Mouse (Mus musculus): ENCODE data around the gene Sult6b1.

Gene Sult6b1

DNA sequence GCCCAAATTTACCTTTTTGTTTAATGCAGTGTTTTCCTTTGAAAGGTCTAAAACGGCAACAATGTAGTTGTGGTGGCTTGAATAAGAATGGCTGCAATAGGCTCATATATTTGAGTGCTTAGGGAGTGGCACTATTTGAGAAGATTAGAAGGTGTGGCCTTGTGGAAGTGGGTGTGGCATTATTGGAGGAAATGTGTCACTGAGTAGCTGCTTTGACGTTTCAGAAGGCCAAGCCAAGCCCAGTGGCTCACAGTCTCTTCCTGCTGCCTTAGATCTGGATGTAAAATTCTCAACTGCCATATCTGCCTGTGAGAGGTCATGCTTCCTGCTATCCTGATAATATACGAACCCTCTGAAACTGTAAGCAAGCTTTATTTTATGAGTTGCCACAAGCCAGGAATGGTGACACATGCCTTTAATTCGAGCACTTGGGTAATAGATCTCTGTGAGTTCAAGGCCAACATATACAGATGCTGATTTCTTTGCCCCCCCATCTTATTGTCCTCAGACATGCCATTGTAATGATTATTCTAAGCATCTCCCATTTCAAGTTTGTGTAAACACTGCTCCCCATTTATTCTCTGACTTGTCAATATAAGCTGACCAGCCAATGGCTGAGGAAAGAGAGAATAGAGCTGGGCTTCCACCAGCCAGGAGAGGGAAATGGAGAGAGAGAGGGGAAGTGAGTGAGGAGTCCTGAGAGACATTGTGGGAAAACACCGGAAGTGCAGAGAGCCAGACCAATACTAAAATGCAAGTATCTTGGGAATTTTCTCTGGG lies 21.3 kb downstream of the Sult6b1 start:
- DNase-seq (ENCODE audit: low read depth, low spot score): no peak

DNA sequence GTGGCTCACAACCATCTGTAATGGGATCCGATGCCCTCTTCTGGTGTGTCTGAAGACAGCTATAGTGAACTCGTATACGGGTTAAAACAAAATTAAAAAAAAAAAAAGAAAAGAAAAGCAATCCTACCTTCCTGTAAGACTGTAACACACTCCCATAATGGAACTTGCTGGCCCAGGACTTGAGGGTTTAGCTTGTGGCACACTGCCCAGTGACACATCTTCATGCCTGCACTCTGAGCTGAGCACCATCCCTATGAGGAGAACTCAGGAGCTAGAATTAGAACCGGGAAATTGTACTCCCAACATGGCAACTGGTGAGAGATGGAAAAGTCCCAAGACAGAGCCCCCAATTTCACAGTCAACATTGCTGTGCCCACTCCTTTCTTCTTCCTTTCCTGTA lies 23.5 kb downstream of the Sult6b1 start:
- no peak for DNase-seq (ENCODE audit: low read depth, low spot score)

DNA sequence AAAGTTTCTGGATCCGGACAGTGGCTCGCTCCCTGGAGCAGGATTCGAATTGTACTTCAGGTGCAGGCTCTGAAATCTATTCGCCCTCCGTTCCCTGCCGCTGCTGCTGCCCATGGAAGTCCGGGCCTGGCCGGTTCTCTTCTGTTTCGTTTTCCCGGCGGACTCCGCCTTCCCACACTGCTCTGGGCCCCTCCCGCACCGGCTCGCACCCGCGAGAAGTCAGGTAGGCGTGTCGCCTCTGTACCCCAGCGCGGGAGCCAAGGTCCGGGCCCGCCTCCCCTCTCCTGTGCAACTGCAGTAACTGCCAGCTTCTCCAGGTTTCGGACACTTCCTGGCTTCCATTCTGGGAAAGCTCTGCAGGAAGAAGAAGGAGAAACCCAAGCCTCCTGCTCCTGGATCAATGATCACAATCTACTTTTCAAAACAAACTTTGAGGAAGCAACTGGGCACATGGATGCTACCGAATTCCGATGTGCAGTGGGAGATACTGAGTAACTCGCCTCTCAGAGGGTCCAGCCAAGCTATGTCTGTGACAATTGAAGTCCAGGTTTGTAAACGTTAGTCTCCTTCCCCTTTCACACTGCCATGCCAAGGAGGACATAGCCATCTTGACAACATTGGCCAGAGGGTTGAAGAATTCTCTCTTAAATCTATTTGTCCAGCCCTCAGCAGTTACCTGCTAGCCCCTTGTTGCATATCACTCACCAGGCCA lies 24.2 kb downstream of the Sult6b1 start, which contains the start of gene Eif2ak2:
Gene Eif2ak2 (minus strand): TSS at position 173 of the 712 bp plus-strand sequence.
- DNase-seq (ENCODE audit: low read depth, low spot score): no peak

DNA sequence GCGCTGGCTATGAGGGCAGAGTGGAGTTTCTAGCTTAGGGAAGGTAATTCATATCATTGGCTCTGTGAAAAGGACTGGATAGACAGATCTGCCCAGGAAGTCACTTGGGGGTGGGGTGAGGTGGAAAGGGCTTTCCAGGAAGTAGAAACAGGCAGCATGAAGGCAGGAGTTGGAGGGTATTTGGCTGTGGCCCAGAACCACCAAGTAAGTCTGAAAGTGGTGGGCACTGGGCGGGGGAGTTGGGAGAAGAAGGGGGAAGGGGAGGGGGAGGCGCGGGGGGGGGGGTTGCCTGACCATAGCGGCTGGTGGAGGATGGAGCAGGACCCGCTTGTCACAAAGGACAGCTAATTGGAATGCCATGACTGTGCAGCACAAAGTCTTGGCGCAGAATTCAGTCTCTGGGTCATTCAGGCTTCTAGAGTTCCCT lies 24.9 kb downstream of the Sult6b1 start:
- DNase-seq (ENCODE audit: low read depth, low spot score): no peak

DNA sequence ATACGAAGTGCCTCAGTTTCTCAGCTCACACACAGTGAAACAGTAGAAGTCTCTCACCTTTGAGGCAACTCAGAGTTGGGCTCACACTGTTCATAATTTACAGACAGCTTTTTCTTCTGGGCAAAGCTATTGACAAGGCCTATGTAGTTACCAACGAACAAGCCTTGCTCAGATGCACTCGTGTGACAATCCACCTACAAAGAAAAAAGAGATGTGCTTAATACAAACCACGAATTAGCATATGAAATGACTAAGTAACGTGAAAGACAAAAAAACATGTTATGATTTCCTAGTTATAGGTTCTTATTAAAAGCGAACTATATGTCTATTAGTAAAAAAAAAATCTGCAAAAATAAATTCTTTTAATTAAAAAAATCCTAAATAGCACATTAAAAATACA lies 32.9 kb downstream of the Sult6b1 start:
- no peak for DNase-seq (ENCODE audit: low read depth, low spot score)

DNA sequence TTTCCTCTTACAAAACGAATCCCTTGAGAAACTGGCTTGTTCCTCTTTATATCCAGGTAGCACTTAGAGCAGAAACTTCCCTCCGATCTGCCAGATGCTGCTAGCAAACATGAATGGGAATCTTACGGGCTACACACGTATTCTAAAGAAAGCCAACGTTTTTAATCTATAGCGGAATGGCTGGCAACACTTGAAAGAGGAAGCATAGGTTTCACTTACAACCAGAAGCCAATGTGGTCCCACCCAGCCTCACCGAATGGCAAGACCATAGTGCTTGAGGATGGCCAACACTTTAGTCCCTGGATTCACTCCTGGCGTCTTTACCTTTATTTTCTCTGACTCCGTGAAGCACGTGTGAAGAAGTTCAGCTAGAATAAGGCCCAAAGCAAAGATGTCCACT lies 50.5 kb downstream of the Sult6b1 start:
- DNase-seq (ENCODE audit: low read depth, low spot score): no peak

DNA sequence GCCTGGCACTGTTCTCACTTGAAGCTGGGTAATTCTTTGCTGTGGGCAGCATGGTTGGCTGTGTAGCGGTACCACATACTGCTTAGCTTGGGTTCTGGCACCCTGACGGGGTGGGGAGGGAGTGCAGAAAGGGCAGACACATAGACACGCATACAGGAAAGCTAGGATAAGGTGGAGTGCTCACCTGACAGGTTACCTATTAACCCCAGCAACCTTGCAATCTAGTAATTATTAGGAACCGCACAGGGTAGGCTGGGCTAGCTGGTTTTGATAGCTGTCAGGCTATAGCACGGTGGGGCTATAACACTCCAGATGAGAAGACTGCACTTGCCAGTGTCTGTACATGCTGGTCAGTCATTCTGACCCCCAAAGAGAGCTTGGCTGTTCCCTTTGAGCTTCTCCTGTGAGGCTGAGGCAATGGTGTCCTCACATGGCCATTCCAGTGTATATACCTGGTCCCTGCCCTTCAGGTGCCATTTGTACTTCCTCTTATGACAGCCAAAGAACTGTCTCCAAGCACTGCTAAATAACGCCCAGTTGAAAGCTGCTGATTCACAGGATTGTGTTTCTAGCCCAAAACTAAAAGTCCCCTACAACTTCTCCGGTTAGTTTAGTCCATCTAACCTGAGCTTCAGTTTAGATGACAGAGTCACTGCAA lies 64.4 kb downstream of the Sult6b1 start:
- DNase-seq (ENCODE audit: low read depth, low spot score): no peak

DNA sequence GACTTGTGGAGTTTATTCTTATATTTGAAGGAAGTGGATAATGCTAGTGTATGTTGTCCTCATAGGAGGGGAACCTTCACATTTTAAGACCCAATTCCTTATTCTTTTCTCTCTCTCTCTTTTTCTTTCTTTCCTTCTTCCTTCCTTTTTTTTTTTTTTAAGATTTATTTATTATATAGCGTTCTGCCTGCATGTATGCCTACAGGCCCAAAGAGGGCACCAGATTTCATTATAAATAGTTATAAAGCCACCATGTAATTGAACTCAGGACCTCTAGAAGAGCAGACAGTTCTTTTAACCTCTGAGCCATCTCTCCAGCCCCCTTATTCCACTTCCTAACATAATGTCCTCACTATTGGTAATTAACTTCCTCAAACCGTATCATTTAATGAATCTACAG lies 70.7 kb downstream of the Sult6b1 start:
- no peak for DNase-seq (ENCODE audit: low read depth, low spot score)

DNA sequence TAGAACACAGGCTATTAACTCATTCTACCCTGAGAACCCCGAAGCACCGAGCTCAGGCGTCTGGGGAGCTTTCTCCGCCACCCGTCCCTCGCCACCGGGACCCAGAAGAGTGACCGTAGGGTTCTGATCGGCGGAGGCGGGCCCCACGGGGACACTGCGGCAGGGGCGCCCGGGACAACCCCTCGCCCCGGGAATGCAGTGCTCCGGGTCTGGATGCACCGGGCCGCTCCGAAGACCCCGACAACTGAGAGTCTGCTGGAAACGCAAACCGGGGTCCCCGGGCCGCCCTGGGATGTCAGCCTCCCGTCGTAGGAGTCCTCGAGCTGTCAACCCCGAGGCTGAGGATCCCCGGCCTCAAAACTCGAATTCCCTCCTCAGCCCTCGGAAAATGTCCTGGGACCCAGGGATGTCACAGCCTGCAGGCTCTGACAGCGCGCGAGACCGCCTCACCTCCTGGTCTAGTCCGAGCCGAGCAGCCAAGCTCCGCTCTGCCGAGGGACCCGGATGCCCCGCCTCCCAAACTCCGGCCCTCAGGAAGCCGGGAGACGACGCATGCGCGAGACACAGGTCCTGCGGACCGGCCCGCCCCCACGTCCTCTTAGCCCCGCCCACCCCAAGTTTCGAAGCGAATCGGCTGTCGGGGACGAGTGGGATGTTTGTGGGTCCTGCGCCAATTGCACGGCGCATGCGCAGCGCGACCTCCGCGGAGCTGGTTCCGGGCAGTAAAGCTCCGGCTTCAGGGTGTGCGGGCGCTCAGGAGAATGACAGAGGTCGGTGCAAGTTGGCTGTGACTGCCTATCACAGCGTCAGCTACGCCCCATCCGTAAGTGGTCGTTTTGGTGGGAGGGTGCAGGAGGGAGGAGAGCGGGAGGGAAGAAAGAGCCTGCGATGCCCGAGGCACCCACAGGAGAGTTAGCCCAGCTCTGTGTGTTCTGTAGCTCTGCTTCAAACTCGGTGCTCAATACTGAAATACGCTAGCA lies 71.6 kb downstream of the Sult6b1 start, which contains the start of the genes Heatr5b and Gpatch11:
Gene Heatr5b (minus strand): TSS at position 509 of the 980 bp plus-strand sequence.
Gene Gpatch11 (plus strand): TSS at position 712 of the 980 bp plus-strand sequence.
- DNase-seq (ENCODE audit: low read depth, low spot score): peak; percentile 96
